Mouse (Mus musculus) brain, embryonic 14.5 days (tissue): ENCODE measurements around the gene 1700020N01Rik. TPM values are rescaled to one million over a fixed set of nuclear protein-coding genes. Genes with fewer than 3 reads are reported as not detected.
A peak's percentile ranks its signal among the peaks of the same experiment; 100 is the strongest.

Experiments used
- DNase-seq: peaks from one replicate; pipeline ENCODE4 v3.0.0-alpha.2; 2011; ENCODE audit warnings: low read depth
- CTCF ChIP-seq: fragments of 200-500 bp; IDR thresholded peaks from 2 replicates; pipeline ENCODE4 v1.5.1; 2012; ENCODE audit warnings: inconsistent platforms, mild to moderate bottlenecking, moderate library complexity, borderline replicate concordance; ENCODE audit not compliant: insufficient read depth, insufficient read length; ENCODE audit errors: extremely low read depth
- POLR2A ChIP-seq: fragments of 200-500 bp; IDR thresholded peaks from 2 replicates; pipeline ENCODE4 v1.6.1; 2012; ENCODE audit warnings: mild to moderate bottlenecking, inconsistent platforms, borderline replicate concordance; ENCODE audit not compliant: poor library complexity, insufficient read depth, insufficient read length, severe bottlenecking; ENCODE audit errors: extremely low read depth
- polyA plus RNA-seq: library from polyadenylated mRNA; depleted of rRNA; stranded (reverse); fragments of >200 nt; gene quantifications from 2 replicates; pipeline ENCODE4 v1.2.3, GENCODE M21; 2012

Gene 1700020N01Rik
- polyA plus RNA-seq, 1 experiment = not detected

DNA sequence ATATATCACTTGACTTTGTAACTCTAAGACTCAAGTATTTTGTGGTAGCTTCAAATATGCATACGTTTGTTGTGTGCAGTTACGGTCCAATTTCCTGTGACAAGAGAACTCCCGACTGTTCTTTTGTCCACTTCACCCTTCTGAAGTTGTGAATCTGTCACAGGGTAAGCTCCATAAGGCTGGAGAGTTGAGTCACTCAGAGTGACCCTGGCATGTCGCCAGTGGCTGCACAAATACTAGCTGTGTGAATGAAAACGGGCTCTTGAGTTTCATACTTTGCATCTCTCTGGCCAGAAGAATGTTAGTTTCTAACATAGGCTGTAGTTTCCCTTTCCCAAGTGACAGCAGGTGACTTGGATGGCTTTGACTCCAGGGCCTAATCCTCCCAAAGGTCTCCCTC lies 14.0 kb downstream of the 1700020N01Rik start:
- DNase-seq = peak; percentile 32
- TF ChIP-seq POLR2A (no peak), CTCF (no peak)

DNA sequence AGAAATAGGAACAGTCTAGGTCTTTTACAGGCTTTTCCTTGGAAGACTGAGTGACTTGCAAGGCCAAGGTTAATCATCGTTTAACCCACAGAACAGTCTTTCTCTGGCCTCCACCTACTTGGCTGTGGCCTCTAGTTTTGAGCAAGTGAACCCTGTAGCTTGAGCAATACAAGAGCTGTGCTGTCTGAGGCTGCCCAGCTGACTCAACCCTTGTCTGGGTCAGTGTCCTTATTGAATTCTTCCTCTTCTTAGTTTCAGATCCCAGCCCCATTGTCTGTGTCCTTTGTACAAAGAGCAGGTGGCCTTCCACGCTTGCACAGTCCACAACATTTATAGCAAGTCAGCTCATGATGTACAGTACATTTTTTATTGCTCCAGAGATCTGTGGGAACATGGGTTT lies 16.6 kb downstream of the 1700020N01Rik start:
- no peak for DNase-seq
- no peak for TF ChIP-seq CTCF
- TF ChIP-seq POLR2A = no peak

DNA sequence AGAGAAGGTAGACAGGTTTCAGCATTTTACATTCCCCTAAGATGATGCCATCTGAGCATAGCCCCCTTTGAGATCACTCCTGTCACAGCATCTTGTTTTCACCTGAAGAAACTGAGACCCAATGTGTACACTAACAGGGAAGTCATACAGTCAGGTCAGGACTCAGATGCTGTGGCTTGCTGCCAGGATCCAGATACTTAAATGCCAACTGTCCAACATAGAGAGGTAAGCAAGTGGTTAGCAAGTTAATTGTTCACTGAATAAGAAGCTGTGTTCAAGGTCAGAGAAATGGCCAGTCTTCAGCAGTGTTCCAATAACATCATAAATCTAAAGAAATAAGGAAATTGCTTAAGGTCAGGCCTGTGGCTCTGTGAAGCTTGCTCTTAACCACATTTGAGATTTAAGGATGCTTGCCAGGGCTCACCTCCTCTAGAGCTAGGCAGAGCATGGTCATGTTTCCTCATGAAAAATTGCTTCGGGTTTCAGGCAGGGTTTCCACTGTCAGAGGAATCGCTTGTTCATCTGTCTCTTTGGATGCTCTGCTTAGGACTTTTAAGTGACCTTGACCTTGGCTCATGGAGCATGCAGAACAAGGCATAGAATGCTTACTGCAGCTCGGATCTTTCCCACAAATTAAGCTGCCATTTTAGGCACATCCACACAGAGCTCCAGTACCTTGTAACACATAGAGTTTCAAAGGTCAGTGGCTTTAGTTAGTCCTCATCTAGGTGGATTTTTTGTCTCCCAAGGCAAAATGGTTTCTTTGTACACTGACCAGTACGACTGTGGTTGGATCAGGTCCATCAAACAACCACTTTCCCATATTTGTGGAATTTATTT lies 20.3 kb downstream of the 1700020N01Rik start:
- DNase-seq = no peak
- TF ChIP-seq CTCF = no peak
- no peak for TF ChIP-seq POLR2A

DNA sequence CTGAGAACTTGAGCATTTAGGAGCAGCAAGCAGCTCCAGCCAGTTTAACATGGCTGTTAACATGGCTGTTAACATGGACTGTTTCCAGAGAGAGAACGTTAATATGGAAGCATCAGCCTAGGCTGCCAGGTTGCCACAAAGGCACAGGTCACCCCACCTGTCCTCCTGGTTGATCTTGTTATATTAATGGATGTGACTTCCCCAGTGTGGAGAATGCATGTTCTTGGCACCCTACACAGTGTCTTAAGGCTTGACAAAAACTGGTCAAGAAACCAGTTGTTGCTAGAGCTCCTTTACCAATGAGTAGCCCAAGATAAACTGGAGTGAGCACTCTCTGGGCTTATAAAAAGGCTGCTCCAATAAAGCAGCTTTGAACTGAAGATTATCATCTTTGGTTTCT lies 21.6 kb downstream of the 1700020N01Rik start:
- no peak for TF ChIP-seq CTCF
- TF ChIP-seq POLR2A = no peak
- DNase-seq = no peak

DNA sequence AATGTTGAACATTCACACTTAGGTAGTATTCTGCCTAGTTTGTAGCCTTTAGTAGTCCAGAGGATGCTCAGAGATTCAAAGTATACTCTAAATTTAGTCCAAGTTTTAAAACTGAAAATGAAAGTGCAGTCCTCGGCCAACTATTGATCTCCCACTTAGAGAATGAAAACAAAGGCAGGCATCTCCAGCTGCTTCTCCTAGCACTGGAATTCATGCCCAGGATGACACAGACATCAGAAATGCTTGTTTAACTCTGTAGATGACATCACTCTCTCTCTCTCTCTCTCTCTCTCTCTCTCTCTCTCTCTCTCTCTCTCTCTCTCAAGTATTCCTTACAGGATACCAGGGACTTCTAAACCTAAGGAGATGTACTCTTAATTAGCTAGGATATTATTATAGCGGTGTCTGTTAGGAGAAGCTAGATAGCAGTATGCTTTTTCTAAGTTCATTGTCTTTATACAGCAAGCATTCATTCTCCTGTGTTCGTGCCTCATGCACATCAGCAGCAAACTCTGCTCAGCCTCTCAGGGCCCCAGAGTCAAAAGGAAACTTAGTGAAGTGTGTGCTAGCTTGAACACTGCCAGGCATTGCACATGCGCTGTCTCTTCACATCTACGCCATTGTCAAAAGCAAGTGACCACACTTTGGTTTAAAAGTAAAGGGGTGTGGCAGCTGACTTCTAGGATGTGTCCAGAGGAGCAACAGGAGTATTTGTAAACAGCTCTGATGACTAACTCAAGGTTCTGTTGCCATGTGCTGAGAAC lies 26.0 kb downstream of the 1700020N01Rik start:
- TF ChIP-seq POLR2A (no peak), CTCF (no peak)
- DNase-seq = no peak

DNA sequence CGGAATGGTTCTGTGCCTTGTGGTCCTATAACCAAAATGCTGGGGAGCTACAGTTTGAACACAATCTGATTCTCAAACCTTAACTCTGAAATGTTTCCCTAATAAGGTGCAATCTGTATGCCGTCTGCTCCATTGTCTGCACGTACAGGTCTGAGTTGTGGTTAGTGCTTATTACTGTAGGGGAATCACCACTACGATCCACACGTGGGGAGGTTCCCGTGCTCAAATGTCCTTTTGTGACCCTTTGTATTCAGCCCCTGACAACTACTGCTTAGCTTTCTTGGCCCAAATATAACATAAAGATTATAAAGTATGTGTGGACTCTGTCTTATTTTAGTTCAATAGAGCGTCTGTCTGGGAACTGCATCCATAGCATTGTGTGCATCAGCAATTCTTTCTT lies 29.1 kb downstream of the 1700020N01Rik start:
- TF ChIP-seq POLR2A (no peak), CTCF (no peak)
- no peak for DNase-seq

DNA sequence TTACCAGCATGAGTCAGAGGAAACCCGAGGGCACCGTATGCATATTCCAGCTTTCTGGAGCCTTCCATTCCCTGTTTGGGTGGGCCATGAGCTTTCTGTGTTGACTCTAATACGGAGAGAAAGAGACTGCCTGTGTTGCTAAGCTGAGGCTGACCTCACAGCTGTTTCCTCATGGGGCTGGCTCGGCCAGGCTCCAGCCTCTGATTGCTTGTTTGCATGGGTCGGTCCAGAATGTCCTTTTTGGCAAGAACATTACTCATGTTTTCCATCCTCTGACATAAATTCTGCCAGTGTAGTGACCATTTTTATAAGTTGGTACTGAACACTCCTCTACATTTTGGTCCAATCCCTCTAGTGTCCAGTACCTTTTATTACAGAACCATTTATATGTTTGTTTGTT lies 35.6 kb downstream of the 1700020N01Rik start:
- DNase-seq = no peak
- no peak for TF ChIP-seq POLR2A
- no peak for TF ChIP-seq CTCF

DNA sequence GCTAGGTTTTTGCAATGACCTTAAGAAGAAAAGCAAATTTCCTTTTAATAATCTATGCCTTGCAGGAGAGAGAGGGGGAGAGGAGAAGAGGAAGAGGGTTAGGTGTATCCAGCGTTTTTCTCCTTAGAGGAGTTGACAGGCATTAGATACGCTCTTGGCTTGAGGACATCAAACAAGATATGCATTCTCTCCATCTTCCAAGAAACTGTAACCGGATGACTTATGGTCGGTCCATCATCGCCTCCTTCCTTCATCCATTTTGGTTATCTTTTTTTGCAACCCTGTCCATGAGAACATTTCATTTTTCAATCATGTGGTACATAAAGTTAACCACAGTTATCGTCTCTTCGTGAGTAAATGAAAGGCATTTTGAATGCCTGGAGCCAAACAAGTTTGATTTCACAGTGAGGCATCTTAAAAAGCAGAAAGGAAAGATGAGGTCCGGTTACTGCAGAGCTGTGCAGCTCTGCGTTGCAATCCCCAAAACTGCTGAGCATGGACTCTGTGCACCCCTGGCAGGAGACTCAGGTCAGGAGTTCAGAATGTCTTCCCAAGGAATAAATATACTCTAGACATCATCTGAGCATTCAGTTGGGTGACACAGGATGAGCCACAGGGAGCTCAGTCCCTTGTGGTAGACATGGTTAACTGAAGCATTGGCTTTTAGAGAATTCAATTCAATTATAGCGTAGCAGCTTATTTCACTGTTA lies 36.2 kb downstream of the 1700020N01Rik start:
- TF ChIP-seq CTCF (no peak), POLR2A (no peak)
- DNase-seq = no peak

DNA sequence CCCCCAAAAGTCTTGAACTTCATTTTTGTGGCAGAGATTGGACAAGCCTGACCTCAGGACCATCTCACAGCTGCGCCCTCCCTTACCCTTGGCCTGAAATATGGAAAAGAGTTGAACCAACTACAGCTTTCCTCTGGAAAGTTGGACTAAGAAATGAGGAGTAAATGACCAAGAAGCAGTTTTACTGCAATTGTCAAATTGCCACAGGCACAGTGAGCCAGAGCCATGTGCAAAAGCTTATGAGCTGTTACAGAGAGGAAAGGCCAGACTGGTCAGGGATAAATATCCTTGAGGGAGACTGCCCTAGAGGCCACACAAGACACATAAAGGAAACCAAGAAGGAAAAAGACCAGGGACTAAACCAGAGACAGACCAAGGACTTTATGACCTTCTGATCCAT lies 38.5 kb downstream of the 1700020N01Rik start:
- no peak for DNase-seq
- TF ChIP-seq POLR2A (no peak), CTCF (no peak)

DNA sequence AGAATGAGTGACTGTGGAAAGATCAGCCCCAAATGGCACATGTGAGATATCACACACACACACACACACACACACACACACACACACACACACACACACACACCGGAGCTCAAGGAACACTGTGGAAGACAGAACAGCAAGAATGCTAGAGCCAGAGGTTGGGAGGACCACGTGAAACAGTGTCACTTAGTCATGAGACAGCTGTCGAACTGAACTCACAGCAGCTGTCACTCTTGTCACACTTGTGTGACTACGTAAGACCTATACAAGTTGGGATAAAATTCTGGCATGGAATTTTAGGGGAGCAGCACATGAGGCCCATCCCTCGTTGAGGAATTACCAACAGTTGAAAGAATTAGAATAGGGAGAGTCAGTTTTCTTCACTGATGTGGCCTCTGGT lies 39.7 kb downstream of the 1700020N01Rik start:
- DNase-seq = no peak
- TF ChIP-seq POLR2A (no peak), CTCF (no peak)
